ENCODE assay signal across 8 mouse cellular contexts in the genomic region with DNA sequence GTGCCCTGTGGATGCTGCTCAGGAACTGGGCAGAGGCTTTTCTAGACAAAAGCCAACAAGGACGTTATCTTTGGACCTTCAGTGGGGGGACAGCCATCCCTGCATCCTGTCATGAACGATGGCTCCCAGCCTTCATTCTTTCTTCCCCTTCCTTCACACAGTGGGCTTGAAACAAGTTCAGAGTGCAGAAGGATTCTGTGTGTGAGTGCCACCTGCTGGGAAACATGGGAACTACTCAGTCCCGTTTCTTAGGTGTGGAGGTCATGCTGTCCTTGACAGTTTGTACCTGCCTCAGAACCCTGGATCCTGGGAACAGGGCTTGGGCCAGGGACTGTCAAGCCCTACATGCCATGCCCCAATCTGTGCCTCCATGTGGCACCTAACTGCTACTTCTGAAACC. TPM values are rescaled to one million over a fixed set of nuclear protein-coding genes. Genes with fewer than 3 reads are reported as not detected.
DNase-seq lines count a peak whose midpoint lies in the region; ATAC-seq and TF ChIP-seq lines count a peak whose summit lies in the region.

No protein-coding gene starts in this region.

- DNase-seq in heart, adult 11 months: peak; percentile 91
- DNase-seq in heart, postnatal 25 days (ENCODE audit: low spot score): no peak
- peak; percentile 53 for DNase-seq in c-Kit-negative CD71-positive TER-119-positive erythroid progenitor cells, embryonic 14.5 days (ENCODE audit: low read depth, low spot score)
- peak; percentile 80 for DNase-seq in forelimb bud, embryonic 11.5 days (ENCODE audit: low read depth, low spot score)
- DNase-seq in hindbrain, postnatal 0 days (ENCODE audit: low spot score): peak; percentile 87
- peak; percentile 73 for DNase-seq in limb, embryonic 10.5 days (ENCODE audit: low spot score)
- DNase-seq in monocyte, adult 2 months (ENCODE audit: low read depth in 1 of 2, low spot score in 2 of 2): peak; percentile 41 to 53
- DNase-seq in spleen, postnatal 4 days (ENCODE audit: low spot score in 2 of 2): peak; percentile 63 to 84

- H3K36me3 ChIP-seq in hindbrain, postnatal 0 days (ENCODE audit: insufficient read depth, low read length): peaks cover 18% of the 10 kb centered on the region
- peaks cover 46% of the 10 kb centered on the region for H3K36me3 ChIP-seq in limb, embryonic 10.5 days

- intact Hi-C loops in heart, postnatal 25 days (cut with DNase I): loop anchor here (1.0 to 5.0 kb wide), 2 partner anchors 69 to 88 kb away; no protein-coding TSS in a partner anchor

- H3K4me2 ChIP-seq in hindbrain, postnatal 0 days (ENCODE audit: low read depth, low read length): no peak overlapping the region

- H3K9ac ChIP-seq in hindbrain, postnatal 0 days (replicated peaks; ENCODE audit: low read length): no peak overlapping the region

- H3K9me3 ChIP-seq in hindbrain, postnatal 0 days (ENCODE audit: low read length): no peaks in the 10 kb centered on the region
- no peaks in the 10 kb centered on the region for H3K9me3 ChIP-seq in limb, embryonic 10.5 days (replicated peaks)

- H3K27me3 ChIP-seq in hindbrain, postnatal 0 days (ENCODE audit: insufficient read depth, low read length): no peaks in the 10 kb centered on the region
- H3K27me3 ChIP-seq in limb, embryonic 10.5 days (ENCODE audit: low read depth, poor library complexity, severe bottlenecking): no peaks in the 10 kb centered on the region

- peaks cover 12% of the 10 kb centered on the region; the same call in 1 of the 2 replicates for H3K4me1 ChIP-seq in hindbrain, postnatal 0 days (ENCODE audit: insufficient read depth, low read length)
- H3K4me1 ChIP-seq in limb, embryonic 10.5 days: peaks cover 20% of the 10 kb centered on the region

- H3K4me3 ChIP-seq in hindbrain, postnatal 0 days (ENCODE audit: low read length): no peak overlapping the region
- H3K4me3 ChIP-seq in limb, embryonic 10.5 days: no peak overlapping the region

- WGBS in hindbrain, postnatal 0 days: 0% methylated on average over 3 of the region's 3 CpGs
- WGBS in limb, embryonic 10.5 days: 16% methylated on average over 3 of the region's 3 CpGs

- peak; percentile 88 for TF ChIP-seq CTCF in hindbrain, postnatal 0 days (IDR thresholded peaks at IDR 0.05; ENCODE audit: low read depth)

- ATAC-seq in hindbrain, postnatal 0 days: no peak

- peak overlapping the region; percentile 0 for H3K27ac ChIP-seq in hindbrain, postnatal 0 days
- no peak overlapping the region for H3K27ac ChIP-seq in limb, embryonic 10.5 days

RNA-seq across cellular contexts. Expression of a gene that starts 2.3 kb away (rescaled TPM):
- total RNA-seq in heart, postnatal 25 days (2021): 10 to 100 TPM; 67.1 to 69.7 TPM
- 56.1 and 82.6 TPM in 2 replicates for total RNA-seq in hindbrain, postnatal 0 days (2014; rRNA removed)
- 62.7 and 70.2 TPM in 2 replicates for polyA plus RNA-seq in hindbrain, postnatal 0 days (2015; fragmentation: Nextera tagmentation; extraction: Ambion mirVana)
- 78.5 and 83.8 TPM in 2 replicates for polyA plus RNA-seq in limb, embryonic 10.5 days (2016; fragmentation: Nextera tagmentation; extraction: Ambion mirVana)

RNA-seq across cellular contexts. Expression of a gene that starts 2.5 kb away (rescaled TPM):
- total RNA-seq in heart, postnatal 25 days (2021): 1 to 10 TPM; 7.4 to 8.2 TPM
- 30.6 and 31.6 TPM in 2 replicates for total RNA-seq in hindbrain, postnatal 0 days (2014; rRNA removed)
- 13.8 and 14.8 TPM in 2 replicates for polyA plus RNA-seq in hindbrain, postnatal 0 days (2015; fragmentation: Nextera tagmentation; extraction: Ambion mirVana)
- polyA plus RNA-seq in limb, embryonic 10.5 days (2016; fragmentation: Nextera tagmentation; extraction: Ambion mirVana): 21.4 and 23.0 TPM in 2 replicates

RNA-seq across cellular contexts. Expression of a gene that starts 14.4 kb away (rescaled TPM):
- 1 to 10 TPM; 9.3 to 9.7 TPM for total RNA-seq in heart, postnatal 25 days (2021)
- total RNA-seq in hindbrain, postnatal 0 days (2014; rRNA removed): 18.5 and 18.7 TPM in 2 replicates
- polyA plus RNA-seq in hindbrain, postnatal 0 days (2015; fragmentation: Nextera tagmentation; extraction: Ambion mirVana): 23.3 and 26.4 TPM in 2 replicates
- 46.7 and 55.2 TPM in 2 replicates for polyA plus RNA-seq in limb, embryonic 10.5 days (2016; fragmentation: Nextera tagmentation; extraction: Ambion mirVana)

RNA-seq across cellular contexts. Expression of a gene that starts 50.1 kb away (rescaled TPM):
- total RNA-seq in heart, postnatal 25 days (2021): 10 to 100 TPM; 75.9 to 78.0 TPM
- total RNA-seq in hindbrain, postnatal 0 days (2014; rRNA removed): 167 and 178 TPM in 2 replicates
- polyA plus RNA-seq in hindbrain, postnatal 0 days (2015; fragmentation: Nextera tagmentation; extraction: Ambion mirVana): 95.9 and 101 TPM in 2 replicates
- 99.6 and 99.8 TPM in 2 replicates for polyA plus RNA-seq in limb, embryonic 10.5 days (2016; fragmentation: Nextera tagmentation; extraction: Ambion mirVana)

RNA-seq across cellular contexts. Expression of a gene that starts 54.1 kb away (rescaled TPM):
- 1 to 10 TPM; 4.3 to 4.7 TPM for total RNA-seq in heart, postnatal 25 days (2021)
- 161 and 184 TPM in 2 replicates for total RNA-seq in hindbrain, postnatal 0 days (2014; rRNA removed)
- polyA plus RNA-seq in hindbrain, postnatal 0 days (2015; fragmentation: Nextera tagmentation; extraction: Ambion mirVana): 33.3 and 35.5 TPM in 2 replicates
- polyA plus RNA-seq in limb, embryonic 10.5 days (2016; fragmentation: Nextera tagmentation; extraction: Ambion mirVana): 0.78 and 1.7 TPM in 2 replicates
